Mouse (Mus musculus) cortical plate, adult 2 months (tissue): ENCODE measurements around the gene Coro1b.

Source experiments
- CTCF ChIP-seq: fragments of 200-500 bp; IDR thresholded peaks from 2 replicates; pipeline ENCODE4 v1.5.1; 2011; ENCODE audit warnings: mild to moderate bottlenecking, control low read depth, low read length; ENCODE audit not compliant: insufficient read depth; ENCODE audit errors: extremely low read depth
- POLR2A ChIP-seq: fragments of 200-500 bp; IDR thresholded peaks from 2 replicates; pipeline ENCODE4 v1.6.1; 2011; ENCODE audit warnings: mild to moderate bottlenecking, low read length, control low read depth; ENCODE audit not compliant: insufficient read depth; ENCODE audit errors: extremely low read depth

DNA sequence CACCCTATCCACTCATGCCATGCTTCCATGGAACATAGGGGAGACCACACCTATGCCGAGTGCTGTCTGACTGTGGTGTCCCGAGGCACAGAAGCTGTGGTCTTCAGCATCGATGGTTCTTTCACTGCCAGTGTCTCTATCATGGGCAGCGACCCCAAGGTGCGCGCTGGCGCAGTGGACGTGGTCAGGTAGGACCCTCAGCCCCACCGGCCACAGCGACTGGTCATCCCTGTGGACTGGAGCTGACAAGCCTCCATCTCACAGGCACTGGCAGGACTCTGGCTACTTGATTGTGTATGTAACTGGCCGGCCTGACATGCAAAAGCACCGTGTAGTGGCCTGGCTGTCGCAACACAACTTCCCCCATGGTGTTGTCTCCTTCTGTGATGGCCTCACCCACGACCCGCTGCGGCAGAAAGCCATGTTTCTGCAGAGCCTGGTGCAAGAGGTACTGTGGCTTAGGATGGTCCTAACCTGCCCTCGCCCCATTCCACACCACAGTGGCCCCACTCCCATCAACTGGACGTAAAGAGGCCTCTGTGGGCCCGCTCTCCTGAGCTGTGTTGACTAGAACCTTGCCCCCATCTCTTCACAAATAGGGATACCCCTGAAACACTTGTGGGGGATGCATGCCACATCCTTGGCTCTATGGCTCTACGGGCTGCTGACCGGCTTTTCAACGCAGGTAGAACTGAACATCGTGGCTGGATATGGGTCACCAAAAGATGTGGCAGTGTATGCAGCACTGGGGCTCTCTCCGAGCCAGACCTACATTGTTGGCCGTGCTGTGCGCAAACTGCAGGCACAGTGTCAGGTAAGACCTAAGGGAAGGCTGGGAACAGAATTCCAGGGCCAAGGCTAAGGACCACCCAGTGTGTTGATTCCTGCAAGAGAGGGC lies 36.1 kb upstream of the Coro1b start:
- TF ChIP-seq CTCF (no peak), POLR2A (no peak)
